Comparison of ENCODE assay signal across 27 mouse cellular contexts in genomic region chr1:191359478-191359877, GRCm38 (mm10).
"Had no signal": no experiment of that assay in that cellular context is flagged by ENCODE, and none has a peak within 500 bp of the region (broad histone marks: within the 10 kb centered on the region; RNA-seq: fewer than 3 reads in every experiment).

No protein-coding gene starts in this region.

- ATAC-seq: forebrain, embryonic 13.5 days; forebrain, embryonic 14.5 days; forebrain, embryonic 15.5 days; forebrain, embryonic 16.5 days; forebrain, postnatal 0 days had no signal

- H3K27ac ChIP-seq: embryonic facial prominence, embryonic 10.5 days; embryonic facial prominence, embryonic 12.5 days; embryonic facial prominence, embryonic 13.5 days; embryonic facial prominence, embryonic 15.5 days; forebrain, embryonic 10.5 days; forebrain, embryonic 12.5 days; forebrain, embryonic 13.5 days; forebrain, embryonic 15.5 days; gastrocnemius, adult 2 months; heart, adult 2 months had no signal

- H3K9me3 ChIP-seq: embryonic facial prominence, embryonic 10.5 days; embryonic facial prominence, embryonic 12.5 days; embryonic facial prominence, embryonic 13.5 days; embryonic facial prominence, embryonic 15.5 days; forebrain, embryonic 10.5 days; forebrain, embryonic 12.5 days; forebrain, embryonic 13.5 days; forebrain, embryonic 15.5 days had no signal

- H3K4me2 ChIP-seq: embryonic facial prominence, embryonic 12.5 days; embryonic facial prominence, embryonic 13.5 days; embryonic facial prominence, embryonic 15.5 days; forebrain, embryonic 12.5 days; forebrain, embryonic 13.5 days; forebrain, embryonic 15.5 days had no signal

- DNase-seq: cerebellum, adult 8-10 months; cerebellum, adult 9-10 months; cerebellum, adult 9-11 months; cerebellum, postnatal 10 days; cerebellum, postnatal 14 days; cerebellum, postnatal 25 days; cerebellum, postnatal 36 days; embryo, embryonic 11 days; forebrain, postnatal 0 days; gastrocnemius, adult 2 months; gastrocnemius, postnatal 10 days; gastrocnemius, postnatal 14 days; gastrocnemius, postnatal 25 days; gastrocnemius, postnatal 36 days; heart, adult 18-20 months; heart, adult 2 months had no signal

- H3K4me3 ChIP-seq: embryonic facial prominence, embryonic 10.5 days; embryonic facial prominence, embryonic 12.5 days; embryonic facial prominence, embryonic 13.5 days; embryonic facial prominence, embryonic 15.5 days; erythroblast, embryonic 14.5 days; forebrain, embryonic 10.5 days; forebrain, embryonic 12.5 days; forebrain, embryonic 13.5 days; forebrain, embryonic 15.5 days; gastrocnemius, adult 2 months; heart, adult 2 months had no signal

- H3K4me1 ChIP-seq: embryonic facial prominence, embryonic 15.5 days; forebrain, embryonic 10.5 days; forebrain, embryonic 12.5 days; forebrain, embryonic 13.5 days; forebrain, embryonic 15.5 days had no signal

- H3K9ac ChIP-seq: embryonic facial prominence, embryonic 12.5 days; embryonic facial prominence, embryonic 13.5 days; embryonic facial prominence, embryonic 15.5 days; forebrain, embryonic 12.5 days; forebrain, embryonic 13.5 days; forebrain, embryonic 15.5 days; forebrain, postnatal 0 days had no signal

- H3K27me3 ChIP-seq: embryonic facial prominence, embryonic 12.5 days; embryonic facial prominence, embryonic 13.5 days; embryonic facial prominence, embryonic 15.5 days; forebrain, embryonic 12.5 days; forebrain, embryonic 13.5 days; forebrain, embryonic 15.5 days had no signal
